Mouse (Mus musculus) embryonic facial prominence, embryonic 14.5 days (tissue): ENCODE measurements around the gene Dtnb. TPM values are rescaled to one million over a fixed set of nuclear protein-coding genes. Genes with fewer than 3 reads are reported as not detected.
A peak's percentile ranks its signal among the peaks of the same experiment; 100 is the strongest.

Experiments
- ATAC-seq: fragments of 200-750 bp; cut with Nextera tagmentation; 2 replicates; pipeline ENCODE4 v1.8.0; 2017; ENCODE audit warnings: low read depth, moderate number of reproducible peaks, moderate TSS enrichment
- DNase-seq: peaks from one replicate; pipeline ENCODE4 v3.0.0-alpha.2; 2015; ENCODE audit warnings: low spot score
- H3K27ac ChIP-seq: fragments of 300-500 bp; sonication (generic); replicated peaks from 2 replicates; pipeline ENCODE4 v1.5.1; 2014; ENCODE audit warnings: low read depth, mild to moderate bottlenecking, low read length, moderate library complexity
- H3K27me3 ChIP-seq: fragments of 300-500 bp; sonication (generic); replicated peaks from 2 replicates; pipeline ENCODE4 v1.6.1; 2014; ENCODE audit warnings: low read length; ENCODE audit not compliant: control insufficient read depth, insufficient read depth
- H3K36me3 ChIP-seq: fragments of 300-500 bp; sonication (generic); 2 replicates; pipeline ENCODE4 v1.6.1; 2014; ENCODE audit warnings: low read length, mixed read lengths; ENCODE audit not compliant: control insufficient read depth, insufficient read depth
- H3K4me1 ChIP-seq: fragments of 300-500 bp; sonication (generic); 2 replicates; pipeline ENCODE4 v1.6.1; 2014; ENCODE audit warnings: antibody characterized with exemption, low read length; ENCODE audit not compliant: control insufficient read depth, insufficient read depth
- H3K4me2 ChIP-seq: fragments of 300-500 bp; sonication (generic); 2 replicates; pipeline ENCODE4 v1.6.1; 2014; ENCODE audit warnings: low read depth, mild to moderate bottlenecking, low read length, moderate library complexity, mixed read lengths
- H3K4me3 ChIP-seq: fragments of 300-500 bp; sonication (generic); 2 replicates; pipeline ENCODE4 v1.5.1; 2014; ENCODE audit warnings: low read depth, mild to moderate bottlenecking, low read length
- H3K9ac ChIP-seq: fragments of 300-500 bp; sonication (generic); 2 replicates; pipeline ENCODE4 v1.6.1; 2014; ENCODE audit warnings: low read depth, mild to moderate bottlenecking, low read length, moderate library complexity, mixed read lengths
- H3K9me3 ChIP-seq: fragments of 300-500 bp; sonication (generic); 2 replicates; pipeline ENCODE4 v1.6.1; 2016; ENCODE audit warnings: low read length; ENCODE audit not compliant: control insufficient read depth
- WGBS: fragments of 180-500 bp; shearing (Covaris S2); extraction: QIAGEN DNeasy Blood & Tissue Kit; methylation state at CpG from one replicate; pipeline ENCODE4 v1.1.7; 2014; 5-methylcytosine and 5-hydroxymethylcytosine counted together
- polyA plus RNA-seq: library from polyadenylated mRNA; unstranded; fragments of >200 nt; fragmentation: Nextera tagmentation; extraction: Ambion mirVana; gene quantifications from 2 replicates; pipeline ENCODE4 v1.2.1, GENCODE M21; 2014

Dtnb gene
- polyA plus RNA-seq, 1 experiment from 2014 or later: 27.4 TPM

- H3K27ac ChIP-seq: no peak overlapping the region
- no peak overlapping the region for H3K9ac ChIP-seq
- ATAC-seq (no peak), DNase-seq (no peak)
- H3K4me3 ChIP-seq: no peak overlapping the region
- no peak overlapping the region for H3K4me2 ChIP-seq
- no peaks in the 10 kb centered on the region for H3K36me3 ChIP-seq
- 81% methylated on average over 7 of the region's 7 CpGs for WGBS
- H3K9me3 ChIP-seq: no peaks in the 10 kb centered on the region
- H3K4me1 ChIP-seq: no peaks in the 10 kb centered on the region
- no peaks in the 10 kb centered on the region for H3K27me3 ChIP-seq
These were observed 164.8 kb downstream of the Dtnb start for GRCm38 (mm10) chr12:3737009-3737408.

GRCm38 (mm10) chr12:3738741-3739529 lies 166.8 kb downstream of the Dtnb start:
- 53% methylated on average over 7 of the region's 7 CpGs for WGBS
- no peak for ATAC-seq

DNA sequence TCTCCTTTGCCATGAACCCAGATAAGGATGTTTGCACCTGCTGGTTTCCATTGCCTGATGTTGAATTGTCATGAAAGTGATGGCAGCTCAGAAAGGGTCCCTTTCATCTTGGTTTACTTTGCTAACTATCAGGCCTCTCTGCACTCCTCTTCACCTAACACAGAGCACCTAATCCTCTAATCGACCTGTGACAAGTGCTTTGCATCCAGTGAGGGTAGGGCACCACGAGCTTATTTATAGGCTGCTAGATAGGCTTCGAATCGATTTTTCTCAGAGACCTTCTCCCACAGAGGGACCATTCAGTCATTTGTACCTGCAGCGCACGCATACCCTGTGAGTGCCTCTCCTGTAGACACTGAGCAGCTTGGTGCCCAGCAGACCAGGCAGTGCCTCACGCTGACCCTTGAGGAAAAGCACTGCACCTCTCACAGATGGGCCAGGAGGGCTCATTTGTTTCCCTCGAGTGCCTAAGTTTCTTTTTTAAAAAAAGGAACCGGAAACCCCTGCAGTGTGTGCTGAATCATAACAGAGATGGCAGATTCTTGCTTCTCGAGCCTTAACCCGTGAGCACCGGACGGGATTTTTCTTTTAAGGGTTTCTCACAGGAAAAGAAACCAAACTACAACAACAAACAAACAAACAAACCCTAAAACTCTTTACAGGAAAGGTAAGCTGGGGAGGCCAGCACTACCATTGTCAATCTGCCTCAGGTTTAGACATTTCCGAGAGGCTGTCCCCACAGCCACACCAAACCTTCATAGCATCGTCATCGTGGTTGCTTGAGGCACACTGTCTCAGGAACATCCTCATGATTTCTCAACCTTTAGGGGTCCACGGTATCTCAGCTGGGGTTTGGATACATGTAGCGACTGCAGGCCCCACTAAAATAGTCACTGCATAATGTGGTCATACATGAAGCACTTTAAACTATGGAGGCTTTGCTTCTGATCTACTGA lies 167.8 kb downstream of the Dtnb start:
- Histone ChIP-seq H3K4me1 (no peaks in the 10 kb centered on the region), H3K4me3 (no peak overlapping the region), H3K36me3 (no peaks in the 10 kb centered on the region), H3K27me3 (no peaks in the 10 kb centered on the region), H3K9ac (no peak overlapping the region), H3K4me2 (no peak overlapping the region), H3K9me3 (no peaks in the 10 kb centered on the region), H3K27ac (no peak overlapping the region)
- ATAC-seq: no peak
- WGBS: 78% methylated on average over 18 of the region's 18 CpGs
- no peak for DNase-seq

More at GRCm38 (mm10) chr12:3738741-3739529, 166.8 kb downstream of the Dtnb start:
- Histone ChIP-seq H3K4me3 (no peak overlapping the region), H3K4me2 (no peak overlapping the region), H3K9me3 (no peaks in the 10 kb centered on the region), H3K27ac (no peak overlapping the region), H3K4me1 (no peaks in the 10 kb centered on the region), H3K36me3 (no peaks in the 10 kb centered on the region), H3K27me3 (no peaks in the 10 kb centered on the region), H3K9ac (no peak overlapping the region)
- DNase-seq: no peak

GRCm38 (mm10) chr12:3740705-3741081 lies 168.5 kb downstream of the Dtnb start:
- DNase-seq: no peak

GRCm38 (mm10) chr12:3745432-3746105 lies 173.4 kb downstream of the Dtnb start:
- H3K9me3 ChIP-seq: no peaks in the 10 kb centered on the region
- H3K27ac ChIP-seq: no peak overlapping the region
- ATAC-seq (no peak), DNase-seq (peak; percentile 35)
- H3K4me1 ChIP-seq: no peaks in the 10 kb centered on the region
- 0 out of 2 replicates have a peak, but pooled peaks cover 2% of the 10 kb centered on the region for H3K36me3 ChIP-seq
- WGBS: 61% methylated on average over 7 of the region's 7 CpGs
- no peak overlapping the region for H3K9ac ChIP-seq
- no peaks in the 10 kb centered on the region for H3K27me3 ChIP-seq
- no peak overlapping the region for H3K4me3 ChIP-seq
- H3K4me2 ChIP-seq: no peak overlapping the region

More at GRCm38 (mm10) chr12:3740705-3741081, 168.5 kb downstream of the Dtnb start:
- Histone ChIP-seq H3K27me3 (no peaks in the 10 kb centered on the region), H3K4me1 (no peaks in the 10 kb centered on the region), H3K27ac (no peak overlapping the region), H3K9me3 (no peaks in the 10 kb centered on the region), H3K4me2 (no peak overlapping the region), H3K4me3 (no peak overlapping the region), H3K36me3 (no peaks in the 10 kb centered on the region), H3K9ac (no peak overlapping the region)
- no peak for ATAC-seq
- 84% methylated on average over 3 of the region's 3 CpGs for WGBS

- no peak overlapping the region for H3K4me2 ChIP-seq
- H3K27me3 ChIP-seq: no peaks in the 10 kb centered on the region
- no peak overlapping the region for H3K4me3 ChIP-seq
- H3K27ac ChIP-seq: no peak overlapping the region
- H3K36me3 ChIP-seq: 0 out of 2 replicates have a peak, but pooled peaks cover 6% of the 10 kb centered on the region
- H3K9ac ChIP-seq: no peak overlapping the region
- no peaks in the 10 kb centered on the region for H3K4me1 ChIP-seq
- H3K9me3 ChIP-seq: no peaks in the 10 kb centered on the region
- ATAC-seq: no peak
- DNase-seq: no peak
- WGBS: 88% methylated on average over 3 of the region's 3 CpGs
These were observed 174.2 kb downstream of the Dtnb start for GRCm38 (mm10) chr12:3746369-3746768.

DNA sequence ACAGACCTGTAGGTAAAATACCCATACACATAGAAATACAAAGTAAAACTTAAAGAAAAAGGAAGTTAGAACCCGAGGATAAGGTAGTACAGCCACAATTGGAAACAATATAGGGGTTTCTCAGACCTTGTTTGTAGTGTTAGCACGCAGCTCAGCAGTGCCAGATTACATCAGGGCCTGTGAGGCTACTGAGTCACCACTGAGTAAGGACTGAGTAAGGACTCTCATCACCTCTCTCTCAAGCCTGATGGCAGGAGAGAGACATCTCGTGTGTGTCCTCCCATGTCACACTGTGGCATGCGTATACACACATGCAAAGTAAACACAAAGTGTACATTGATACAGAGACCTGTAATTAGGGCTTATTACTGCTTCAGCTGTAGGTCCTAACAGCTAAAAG lies 175.4 kb downstream of the Dtnb start:
- peaks cover 16% of the 10 kb centered on the region for H3K36me3 ChIP-seq
- H3K4me1 ChIP-seq: no peaks in the 10 kb centered on the region
- 82% methylated on average over 4 of the region's 4 CpGs for WGBS
- H3K4me3 ChIP-seq: no peak overlapping the region
- no peak overlapping the region for H3K4me2 ChIP-seq
- no peak overlapping the region for H3K27ac ChIP-seq
- DNase-seq: no peak
- ATAC-seq: no peak
- H3K9me3 ChIP-seq: no peaks in the 10 kb centered on the region
- H3K9ac ChIP-seq: no peak overlapping the region
- H3K27me3 ChIP-seq: no peaks in the 10 kb centered on the region

GRCm38 (mm10) chr12:3755522-3755921 lies 183.3 kb downstream of the Dtnb start:
- H3K36me3 ChIP-seq: peaks cover 15% of the 10 kb centered on the region
- no peak for DNase-seq
- ATAC-seq: no peak
- no peak overlapping the region for H3K27ac ChIP-seq
- H3K4me3 ChIP-seq: no peak overlapping the region
- 90% methylated on average over 6 of the region's 6 CpGs for WGBS
- no peak overlapping the region for H3K4me2 ChIP-seq
- H3K4me1 ChIP-seq: peaks cover 5% of the 10 kb centered on the region
- H3K9me3 ChIP-seq: no peaks in the 10 kb centered on the region
- no peaks in the 10 kb centered on the region for H3K27me3 ChIP-seq
- H3K9ac ChIP-seq: no peak overlapping the region
